Mouse (Mus musculus) left cerebral cortex, postnatal 25 days (tissue): ENCODE results near the gene Igfbp2. TPM values are rescaled to one million over a fixed set of nuclear protein-coding genes. Genes with fewer than 3 reads are reported as not detected.
A peak's percentile ranks its signal among the peaks of the same experiment; 100 is the strongest.

Experiments used
- DNase-seq, 2 experiments: peaks; one replicate each; pipeline ENCODE4 v3.0.0; 2022; ENCODE audit warnings: low spot score in 2 of 2, mixed read lengths in 1 of 2
- intact Hi-C: fragments of 180-260 bp; cut with DNase I; formaldehyde crosslinking; loops from one replicate; pipeline ENCODE4 v1.15.1; 2025
- total RNA-seq, 2 experiments: library from RNA; stranded (reverse); gene quantifications; 2 replicates each; pipeline ENCODE4 v1.2.3; 2021

The Igfbp2 gene
- total RNA-seq, 2 experiments from 2014 or later, result 82.3 to 88.2 TPM

DNA sequence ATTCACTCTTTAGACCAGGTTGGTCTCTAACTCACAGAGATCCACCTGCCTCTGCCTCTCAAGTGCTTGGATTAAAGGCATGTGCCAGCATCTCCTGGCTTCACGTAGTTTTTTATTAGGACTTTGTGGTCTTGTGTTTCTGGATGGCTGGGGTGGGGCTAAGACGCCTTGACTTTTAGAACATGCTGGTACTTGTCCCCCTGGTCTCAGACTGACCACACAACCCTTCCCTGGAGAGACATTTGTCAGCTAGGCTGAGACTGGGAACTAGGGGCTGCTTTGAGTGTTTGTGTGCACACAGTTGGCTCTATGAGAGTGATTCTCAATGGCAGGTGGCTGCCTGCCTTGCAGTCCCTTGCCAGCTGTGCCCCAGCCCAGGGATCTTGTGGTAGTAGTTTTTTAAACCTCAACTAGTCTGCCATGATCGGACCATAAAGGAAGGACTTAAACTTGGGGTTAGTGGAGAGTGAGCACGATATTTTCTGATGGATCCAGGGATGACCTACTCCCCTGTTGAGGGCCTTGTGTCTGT lies 23.6 kb downstream of the Igfbp2 start:
- DNase-seq, result no peak
- intact Hi-C loops, result no loop called here

- intact Hi-C loops, result no loop called here
- DNase-seq, result no peak
Measured at GRCm38 (mm10) chr1:72849037-72849436, 24.7 kb downstream of the Igfbp2 start.

GRCm38 (mm10) chr1:72853759-72854158 lies 29.5 kb downstream of the Igfbp2 start:
- DNase-seq, result no peak
- intact Hi-C loops, result loop anchor here (5.0 to 10.0 kb wide), 2 partner anchors 219 to 546 kb away; partner anchors contain the start of gene Xrcc5

- peak; percentile 57 to 60 for DNase-seq
- intact Hi-C loops, result loop anchor here (1.0 to 10.0 kb wide), 3 partner anchors 137 to 547 kb away; partner anchors contain the start of gene Xrcc5
Measured at GRCm38 (mm10) chr1:72854337-72855237, 30.3 kb downstream of the Igfbp2 start.

GRCm38 (mm10) chr1:72855729-72856128 lies 31.4 kb downstream of the Igfbp2 start:
- intact Hi-C loops, result loop anchor here (1.0 to 10.0 kb wide), 2 partner anchors 138 to 221 kb away; no protein-coding TSS in a partner anchor
- no peak for DNase-seq

- DNase-seq, result no peak
- intact Hi-C loops, result loop anchor here (10.0 kb wide), 1 partner anchor 222 kb away; no protein-coding TSS in a partner anchor
Measured at GRCm38 (mm10) chr1:72856209-72856909, 32.1 kb downstream of the Igfbp2 start.

DNA sequence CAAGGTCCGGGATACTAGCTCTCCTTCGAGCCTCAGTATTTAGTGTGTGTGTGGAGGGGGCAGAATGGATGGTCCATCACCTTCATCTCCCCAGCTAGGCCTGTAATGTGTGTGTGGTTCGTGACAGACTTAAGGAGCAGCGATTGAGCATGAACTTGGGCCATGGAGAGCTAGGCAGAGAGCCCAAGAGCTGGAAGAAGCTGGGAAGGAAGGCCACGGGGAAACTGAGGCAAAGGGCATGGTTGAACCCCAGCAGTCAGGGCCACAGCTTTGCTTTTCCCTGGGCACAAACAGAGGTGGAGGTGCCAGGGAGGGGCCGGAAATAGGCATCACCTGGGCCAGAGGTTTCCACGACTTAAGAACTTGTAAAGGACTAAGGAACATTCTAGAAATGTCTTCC lies 32.8 kb downstream of the Igfbp2 start:
- intact Hi-C loops, result loop anchor here (10.0 kb wide), 1 partner anchor 222 kb away; no protein-coding TSS in a partner anchor
- DNase-seq, result no peak

- no peak for DNase-seq
- intact Hi-C loops, result loop anchor here (10.0 kb wide), 1 partner anchor 223 kb away; no protein-coding TSS in a partner anchor
Measured at GRCm38 (mm10) chr1:72857631-72858030, 33.3 kb downstream of the Igfbp2 start.

GRCm38 (mm10) chr1:72858286-72858685 lies 34.0 kb downstream of the Igfbp2 start:
- no peak for DNase-seq
- intact Hi-C loops, result loop anchor here (10.0 kb wide), 1 partner anchor 223 kb away; no protein-coding TSS in a partner anchor

- DNase-seq, result no peak
- intact Hi-C loops, result loop anchor here (10.0 kb wide), 1 partner anchor 224 kb away; no protein-coding TSS in a partner anchor
Measured at GRCm38 (mm10) chr1:72858874-72859273, 34.6 kb downstream of the Igfbp2 start.

DNA sequence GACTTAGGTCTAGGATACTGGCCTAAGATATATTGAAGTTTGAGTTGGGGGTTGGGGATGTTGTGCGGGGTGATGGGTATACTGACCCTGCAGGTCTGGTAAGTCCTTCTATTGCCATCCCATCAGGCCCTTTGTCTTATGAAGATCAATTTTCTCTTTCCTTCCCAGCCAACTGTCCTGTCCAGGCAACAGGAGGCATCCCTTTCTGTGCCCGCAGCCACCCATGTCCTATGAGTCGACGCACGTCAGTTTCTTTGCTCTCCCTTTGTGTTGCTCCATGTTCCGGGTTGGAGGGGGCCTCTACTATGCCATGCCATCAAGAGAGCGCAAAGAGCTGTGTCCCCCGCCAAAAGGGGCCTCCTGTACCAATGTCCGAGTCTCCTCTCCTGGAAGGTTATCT lies 35.7 kb downstream of the Igfbp2 start:
- intact Hi-C loops, result loop anchor here (10.0 kb wide), 1 partner anchor 225 kb away; no protein-coding TSS in a partner anchor
- DNase-seq, result no peak

DNA sequence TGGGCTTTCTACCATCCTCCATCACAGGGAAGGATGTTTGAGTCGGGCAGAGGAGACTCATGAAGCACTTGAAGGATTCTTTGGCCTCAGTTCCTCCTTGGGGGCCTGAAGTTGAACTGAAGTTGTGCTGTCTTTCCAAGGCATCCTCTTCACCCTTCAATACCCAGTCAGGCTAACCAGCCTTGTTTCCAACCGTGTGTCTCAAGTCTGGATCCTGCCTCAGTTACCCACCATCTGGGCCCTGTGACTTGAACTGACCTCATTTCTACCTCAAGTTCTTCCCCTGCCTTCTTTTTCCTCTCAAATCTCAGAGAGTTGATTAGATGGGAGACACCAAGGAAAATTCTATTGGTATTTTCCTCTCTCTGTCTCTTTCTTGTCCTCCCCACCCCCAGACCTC lies 36.2 kb downstream of the Igfbp2 start:
- intact Hi-C loops, result no loop called here
- no peak for DNase-seq

DNA sequence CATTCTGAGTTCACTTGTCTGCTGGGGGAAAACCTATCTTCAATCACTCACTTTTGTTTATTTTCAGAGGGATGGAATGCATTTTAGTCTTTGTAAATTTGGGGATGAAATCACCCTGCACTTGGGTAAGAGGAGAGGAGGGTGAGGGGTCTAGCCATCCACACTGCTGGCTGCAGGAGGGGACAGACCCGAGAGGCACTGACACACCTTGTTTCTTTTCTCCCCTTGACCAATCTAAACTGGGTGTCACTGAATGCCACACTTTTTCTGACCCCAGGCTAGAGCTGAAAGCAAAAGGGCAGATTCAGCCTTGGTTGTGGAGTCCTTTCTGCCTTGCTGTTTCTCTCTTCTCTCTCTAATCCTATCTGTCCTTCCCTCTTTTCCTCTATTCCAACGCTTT lies 37.4 kb downstream of the Igfbp2 start:
- DNase-seq, result no peak

DNA sequence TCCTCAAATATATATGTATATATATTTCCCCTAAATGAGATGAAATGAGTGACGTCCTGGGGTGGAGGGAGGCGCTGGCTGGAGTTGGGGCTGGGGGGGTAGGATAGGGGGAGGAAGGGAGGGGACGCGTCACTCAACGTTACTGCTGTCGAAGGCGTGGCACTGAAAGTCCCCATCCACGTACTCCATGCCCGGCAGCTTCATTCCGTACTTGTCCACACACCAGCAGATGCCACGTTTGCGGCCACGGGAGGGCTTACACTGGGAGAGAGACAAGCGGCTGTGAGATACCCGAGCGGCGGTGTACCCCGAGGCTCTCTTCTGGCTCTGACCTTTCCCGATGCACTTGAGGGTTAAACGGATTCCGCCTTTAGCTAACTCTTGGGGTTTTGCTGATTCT lies 37.9 kb downstream of the Igfbp2 start:
- intact Hi-C loops, result no loop called here
- no peak for DNase-seq

More for the DNA sequence above, 37.4 kb downstream of the Igfbp2 start:
- intact Hi-C loops, result no loop called here

- DNase-seq, result no peak
- intact Hi-C loops, result no loop called here
Measured at GRCm38 (mm10) chr1:72863692-72864091, 39.4 kb downstream of the Igfbp2 start.

- DNase-seq, result no peak
- intact Hi-C loops, result no loop called here
Measured at GRCm38 (mm10) chr1:72864272-72864671, 40.0 kb downstream of the Igfbp2 start.

GRCm38 (mm10) chr1:72865900-72866299 lies 41.6 kb downstream of the Igfbp2 start:
- intact Hi-C loops, result loop anchor here (1.0 kb wide), 1 partner anchor 960 kb away; no protein-coding TSS in a partner anchor
- peak; percentile 81 to 84 for DNase-seq

- DNase-seq, result no peak
Measured at GRCm38 (mm10) chr1:72866417-72866816, 42.1 kb downstream of the Igfbp2 start.

DNA sequence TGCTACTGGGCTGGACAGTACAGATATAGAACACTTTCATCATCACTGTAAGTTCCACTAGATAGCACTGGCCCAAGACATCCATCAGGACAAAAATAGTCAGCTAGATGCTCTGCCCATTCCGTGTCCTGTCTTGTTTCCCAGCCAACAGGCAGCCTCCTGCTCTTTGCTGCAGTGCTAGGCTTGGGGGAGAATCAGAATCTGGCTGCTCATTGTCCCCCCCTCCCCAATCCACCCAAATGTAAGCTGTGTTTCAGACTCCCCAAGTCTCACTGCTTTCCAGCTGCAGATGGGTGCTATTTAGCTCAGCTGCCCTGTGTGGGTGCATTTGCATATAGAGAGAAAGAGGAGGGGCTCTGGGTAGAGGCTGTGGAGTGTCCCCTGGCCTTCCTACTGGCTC lies 43.0 kb downstream of the Igfbp2 start:
- intact Hi-C loops, result no loop called here

More at GRCm38 (mm10) chr1:72866417-72866816, 42.1 kb downstream of the Igfbp2 start:
- intact Hi-C loops, result loop anchor here (1.0 kb wide), 1 partner anchor 960 kb away; no protein-coding TSS in a partner anchor

More for the DNA sequence above, 43.0 kb downstream of the Igfbp2 start:
- DNase-seq, result no peak
